Mouse (Mus musculus): ENCODE data around the gene Ptprh. TPM values are rescaled to one million over a fixed set of nuclear protein-coding genes. Genes with fewer than 3 reads are reported as not detected.

The Ptprh gene
- polyA plus RNA-seq, 1 experiment: not detected

GRCm38 (mm10) chr7:4521231-4522003 is 82.4 kb downstream of the Ptprh start:
- Histone ChIP-seq H3K9me3 (ENCODE audit: control insufficient read depth, low read length) (no peaks in the 10 kb centered on the region), H3K27me3 (ENCODE audit: control insufficient read depth) (peaks cover 10% of the 10 kb centered on the region), H3K36me3 (ENCODE audit: control insufficient read depth) (no peaks in the 10 kb centered on the region), H3K4me1 (ENCODE audit: control insufficient read depth) (peaks cover 17% of the 10 kb centered on the region), H3K4me3 (replicated peaks) (no peak overlapping the region)
- TF ChIP-seq GATA1 (IDR thresholded peaks at IDR 0.05; ENCODE audit: low read length): no peak

GRCm38 (mm10) chr7:4518487-4518886 is 85.4 kb downstream of the Ptprh start:
- Histone ChIP-seq H3K36me3 (ENCODE audit: control insufficient read depth) (no peaks in the 10 kb centered on the region), H3K4me1 (ENCODE audit: control insufficient read depth) (peaks cover 13% of the 10 kb centered on the region), H3K9me3 (ENCODE audit: control insufficient read depth, low read length) (no peaks in the 10 kb centered on the region), H3K27me3 (ENCODE audit: control insufficient read depth) (peaks cover 10% of the 10 kb centered on the region), H3K4me3 (replicated peaks) (no peak overlapping the region)
- no peak for TF ChIP-seq TAL1 (IDR thresholded peaks at IDR 0.05; ENCODE audit: low read length)
- no peak for TF ChIP-seq GATA1 (IDR thresholded peaks at IDR 0.05; ENCODE audit: low read length)

- Histone ChIP-seq H3K36me3 (ENCODE audit: control insufficient read depth) (no peaks in the 10 kb centered on the region), H3K4me1 (ENCODE audit: control insufficient read depth) (peaks cover 9% of the 10 kb centered on the region)
Observed at GRCm38 (mm10) chr7:4516332-4517050, 87.3 kb downstream of the Ptprh start, which contains the start of gene Tnnt1. Gene Tnnt1, minus strand, starts transcription at chr7:4516382.

GRCm38 (mm10) chr7:4515853-4516252 is 88.0 kb downstream of the Ptprh start:
- Histone ChIP-seq H3K27me3 (ENCODE audit: control insufficient read depth) (peaks cover 7% of the 10 kb centered on the region), H3K9me3 (ENCODE audit: control insufficient read depth, low read length) (no peaks in the 10 kb centered on the region), H3K4me1 (ENCODE audit: control insufficient read depth) (peaks cover 7% of the 10 kb centered on the region)

More at GRCm38 (mm10) chr7:4516332-4517050, 87.3 kb downstream of the Ptprh start, which contains the start of gene Tnnt1:
- peaks cover 10% of the 10 kb centered on the region for H3K27me3 ChIP-seq (ENCODE audit: control insufficient read depth)
- no peaks in the 10 kb centered on the region for H3K9me3 ChIP-seq (ENCODE audit: control insufficient read depth, low read length)
- no peak within 1 kb of the TSS for H3K4me3 ChIP-seq (replicated peaks)
- TF ChIP-seq TAL1 (IDR thresholded peaks at IDR 0.05; ENCODE audit: low read length) (no peak), GATA1 (IDR thresholded peaks at IDR 0.05; ENCODE audit: low read length) (no peak)

GRCm38 (mm10) chr7:4513829-4514712 is 89.8 kb downstream of the Ptprh start:
- H3K27me3 ChIP-seq (ENCODE audit: control insufficient read depth): no peaks in the 10 kb centered on the region
- no peaks in the 10 kb centered on the region for H3K36me3 ChIP-seq (ENCODE audit: control insufficient read depth)
- TF ChIP-seq TAL1 (IDR thresholded peaks at IDR 0.05; ENCODE audit: low read length): no peak
- no peak for TF ChIP-seq GATA1 (IDR thresholded peaks at IDR 0.05; ENCODE audit: low read length)
- H3K4me1 ChIP-seq (ENCODE audit: control insufficient read depth): peaks cover 15% of the 10 kb centered on the region
- H3K9me3 ChIP-seq (ENCODE audit: control insufficient read depth, low read length): no peaks in the 10 kb centered on the region
- H3K4me3 ChIP-seq (replicated peaks): no peak overlapping the region

More at GRCm38 (mm10) chr7:4515853-4516252, 88.0 kb downstream of the Ptprh start:
- Histone ChIP-seq H3K4me3 (replicated peaks) (no peak overlapping the region), H3K36me3 (ENCODE audit: control insufficient read depth) (no peaks in the 10 kb centered on the region)
- TF ChIP-seq GATA1 (IDR thresholded peaks at IDR 0.05; ENCODE audit: low read length): no peak

- Histone ChIP-seq H3K36me3 (ENCODE audit: control insufficient read depth) (no peaks in the 10 kb centered on the region), H3K9me3 (ENCODE audit: control insufficient read depth, low read length) (no peaks in the 10 kb centered on the region), H3K27me3 (ENCODE audit: control insufficient read depth) (no peaks in the 10 kb centered on the region), H3K4me3 (replicated peaks) (no peak overlapping the region), H3K4me1 (ENCODE audit: control insufficient read depth) (peaks cover 15% of the 10 kb centered on the region)
- TF ChIP-seq TAL1 (IDR thresholded peaks at IDR 0.05; ENCODE audit: low read length) (no peak), GATA1 (IDR thresholded peaks at IDR 0.05; ENCODE audit: low read length) (no peak)
Observed at GRCm38 (mm10) chr7:4513236-4513635, 90.6 kb downstream of the Ptprh start.

- H3K9me3 ChIP-seq (ENCODE audit: control insufficient read depth, low read length): no peaks in the 10 kb centered on the region
- H3K4me3 ChIP-seq (replicated peaks): no peak overlapping the region
- H3K36me3 ChIP-seq (ENCODE audit: control insufficient read depth): no peaks in the 10 kb centered on the region
- no peak for TF ChIP-seq TAL1 (IDR thresholded peaks at IDR 0.05; ENCODE audit: low read length)
- no peak for TF ChIP-seq GATA1 (IDR thresholded peaks at IDR 0.05; ENCODE audit: low read length)
- peaks cover 26% of the 10 kb centered on the region for H3K4me1 ChIP-seq (ENCODE audit: control insufficient read depth)
- H3K27me3 ChIP-seq (ENCODE audit: control insufficient read depth): no peaks in the 10 kb centered on the region
Observed at GRCm38 (mm10) chr7:4511489-4512224, 92.2 kb downstream of the Ptprh start.

- Histone ChIP-seq H3K9me3 (ENCODE audit: control insufficient read depth, low read length) (no peaks in the 10 kb centered on the region), H3K36me3 (ENCODE audit: control insufficient read depth) (no peaks in the 10 kb centered on the region), H3K4me1 (ENCODE audit: control insufficient read depth) (peaks cover 28% of the 10 kb centered on the region), H3K27me3 (ENCODE audit: control insufficient read depth) (no peaks in the 10 kb centered on the region), H3K4me3 (replicated peaks) (peak overlapping the region; percentile 7)
- no peak for TF ChIP-seq GATA1 (IDR thresholded peaks at IDR 0.05; ENCODE audit: low read length)
- TF ChIP-seq TAL1 (IDR thresholded peaks at IDR 0.05; ENCODE audit: low read length): no peak
Observed at GRCm38 (mm10) chr7:4509863-4510608, 93.8 kb downstream of the Ptprh start.

Data from erythroblast, embryonic 14.5 days (primary cell).